Mouse (Mus musculus) heart, postnatal 36 days (tissue): ENCODE data around the gene B3galt1. TPM values are rescaled to one million over a fixed set of nuclear protein-coding genes. Genes with fewer than 3 reads are reported as not detected.

Experiments used
- DNase-seq, 2 experiments: peaks; one replicate each; pipeline ENCODE4 v3.0.0; 2021 to 2022
- intact Hi-C: fragments of 180-260 bp; cut with DNase I; formaldehyde crosslinking; loops from one replicate; pipeline ENCODE4 v1.15.1; 2025
- total RNA-seq, 2 experiments: library from RNA; stranded (reverse); gene quantifications; 2 replicates each; pipeline ENCODE4 v1.2.3; 2021

Gene B3galt1
- total RNA-seq: 1 to 10 TPM; 1.4 to 3.5 TPM

- intact Hi-C loops: loop anchor here (5.0 kb wide), 2 partner anchors 62 to 107 kb away; no protein-coding TSS in a partner anchor
- DNase-seq: peak; percentile 76 to 83
Observed at GRCm38 (mm10) chr2:67565480-67566331, at the start of gene B3galt1. B3galt1 (plus strand) TSS chr2:67565871.

DNA sequence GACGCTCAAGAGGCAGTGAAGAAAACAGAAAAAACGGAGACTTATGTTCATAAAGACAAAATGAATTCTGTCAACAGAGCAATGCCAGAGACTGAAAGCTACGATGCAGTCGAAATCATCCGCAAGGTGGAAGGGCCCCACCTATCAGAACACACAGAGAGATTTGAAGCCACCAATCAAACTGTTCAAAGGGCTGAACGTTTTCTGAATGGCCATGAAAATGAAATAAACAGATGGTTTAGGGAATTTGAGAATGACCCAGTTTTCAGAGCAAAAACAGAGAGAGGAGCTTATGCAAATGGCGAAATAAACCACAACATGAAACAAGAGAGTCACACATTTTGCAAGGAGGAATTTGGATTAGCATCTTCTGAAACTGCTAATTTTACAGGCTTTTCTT lies 49.3 kb upstream of the B3galt1 start:
- DNase-seq: no peak
- intact Hi-C loops: no loop called here

GRCm38 (mm10) chr2:67535347-67535746 lies 30.3 kb upstream of the B3galt1 start:
- no peak for DNase-seq

GRCm38 (mm10) chr2:67539426-67539825 lies 26.2 kb upstream of the B3galt1 start:
- intact Hi-C loops: loop anchor here (5.0 kb wide), 1 partner anchor 813 kb away; no protein-coding TSS in a partner anchor
- DNase-seq: no peak

More at GRCm38 (mm10) chr2:67535347-67535746, 30.3 kb upstream of the B3galt1 start:
- intact Hi-C loops: loop anchor here (5.0 kb wide), 1 partner anchor 817 kb away; no protein-coding TSS in a partner anchor

GRCm38 (mm10) chr2:67541957-67542696 lies 23.5 kb upstream of the B3galt1 start:
- intact Hi-C loops: no loop called here
- DNase-seq: no peak

DNA sequence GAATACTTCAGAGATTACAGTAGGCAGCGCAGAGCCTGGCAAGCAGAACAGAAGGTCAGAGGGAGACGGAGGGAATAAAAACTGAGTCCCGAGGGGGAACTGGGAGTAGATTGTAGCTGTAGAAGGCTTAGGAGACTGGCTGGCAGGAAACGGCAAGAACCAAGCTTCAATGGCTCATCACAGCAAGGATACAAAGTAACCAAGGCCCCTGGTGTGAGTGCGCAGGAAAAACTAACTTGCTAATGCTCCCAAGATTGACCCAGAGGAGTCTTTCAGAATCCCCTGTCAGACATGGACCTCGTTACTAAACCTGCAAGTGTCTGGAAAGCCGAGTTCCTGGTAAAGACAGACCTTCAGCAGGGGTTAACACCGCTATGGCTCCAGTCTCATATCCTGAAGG lies 21.2 kb upstream of the B3galt1 start:
- DNase-seq: no peak
- intact Hi-C loops: no loop called here

GRCm38 (mm10) chr2:67564851-67565479 lies 706 bp upstream of the B3galt1 start:
- intact Hi-C loops: loop anchor here (5.0 kb wide), 2 partner anchors 62 to 107 kb away; no protein-coding TSS in a partner anchor
- DNase-seq: peak; percentile 35 to 40

DNA sequence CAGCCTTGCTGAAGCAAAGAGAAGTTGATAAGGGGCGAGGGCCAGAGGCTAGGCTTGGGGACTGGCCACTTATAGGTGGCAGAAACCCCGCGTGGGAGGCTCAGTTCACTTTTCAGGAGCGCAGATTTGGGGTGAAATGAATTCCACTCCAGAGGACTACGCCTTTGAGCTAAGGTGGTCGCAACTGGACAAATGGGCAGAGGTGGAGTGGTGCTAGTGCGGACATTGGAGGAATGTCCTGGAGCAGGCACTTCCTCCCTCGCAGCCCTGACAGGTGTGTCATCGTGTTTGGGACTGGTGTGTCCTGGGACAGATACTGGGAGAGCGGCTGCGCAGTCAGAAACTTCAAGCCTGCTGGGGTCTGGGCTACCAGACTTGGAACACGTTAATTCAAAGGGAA lies 895 bp downstream of the B3galt1 start:
- DNase-seq: peak in 1 of 2 experiments; percentile 5
- intact Hi-C loops: loop anchor here (5.0 kb wide), 2 partner anchors 61 to 106 kb away; no protein-coding TSS in a partner anchor

GRCm38 (mm10) chr2:67567141-67567680 lies 1.5 kb downstream of the B3galt1 start:
- DNase-seq: peak in 1 of 2 experiments; percentile 3
- intact Hi-C loops: loop anchor here (5.0 kb wide), 2 partner anchors 60 to 105 kb away; no protein-coding TSS in a partner anchor

DNA sequence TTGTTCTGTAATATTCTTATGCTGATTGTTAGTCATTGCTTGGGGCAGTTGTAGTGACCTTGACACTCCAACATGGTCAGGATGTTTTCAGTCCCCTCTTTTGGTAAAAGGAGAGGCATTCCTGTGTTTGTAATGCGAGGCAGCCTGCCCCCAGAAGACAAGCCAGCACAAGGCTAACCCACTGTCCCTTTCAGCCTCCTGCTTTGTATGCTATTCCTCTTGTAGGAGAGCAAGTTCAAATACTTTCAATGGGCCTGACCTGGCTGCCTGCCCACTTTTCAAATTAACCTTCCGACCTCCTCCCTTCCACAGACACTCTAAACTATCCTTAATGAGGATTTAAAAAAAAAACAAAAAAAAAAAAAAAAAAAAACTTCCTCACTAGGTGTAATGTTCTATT lies 11.0 kb downstream of the B3galt1 start:
- intact Hi-C loops: no loop called here

GRCm38 (mm10) chr2:67583091-67583490 lies 17.4 kb downstream of the B3galt1 start:
- intact Hi-C loops: no loop called here
- DNase-seq: no peak

More for the DNA sequence above, 11.0 kb downstream of the B3galt1 start:
- DNase-seq: no peak

- intact Hi-C loops: no loop called here
- DNase-seq: no peak
Observed at GRCm38 (mm10) chr2:67590408-67590807, 24.7 kb downstream of the B3galt1 start.

DNA sequence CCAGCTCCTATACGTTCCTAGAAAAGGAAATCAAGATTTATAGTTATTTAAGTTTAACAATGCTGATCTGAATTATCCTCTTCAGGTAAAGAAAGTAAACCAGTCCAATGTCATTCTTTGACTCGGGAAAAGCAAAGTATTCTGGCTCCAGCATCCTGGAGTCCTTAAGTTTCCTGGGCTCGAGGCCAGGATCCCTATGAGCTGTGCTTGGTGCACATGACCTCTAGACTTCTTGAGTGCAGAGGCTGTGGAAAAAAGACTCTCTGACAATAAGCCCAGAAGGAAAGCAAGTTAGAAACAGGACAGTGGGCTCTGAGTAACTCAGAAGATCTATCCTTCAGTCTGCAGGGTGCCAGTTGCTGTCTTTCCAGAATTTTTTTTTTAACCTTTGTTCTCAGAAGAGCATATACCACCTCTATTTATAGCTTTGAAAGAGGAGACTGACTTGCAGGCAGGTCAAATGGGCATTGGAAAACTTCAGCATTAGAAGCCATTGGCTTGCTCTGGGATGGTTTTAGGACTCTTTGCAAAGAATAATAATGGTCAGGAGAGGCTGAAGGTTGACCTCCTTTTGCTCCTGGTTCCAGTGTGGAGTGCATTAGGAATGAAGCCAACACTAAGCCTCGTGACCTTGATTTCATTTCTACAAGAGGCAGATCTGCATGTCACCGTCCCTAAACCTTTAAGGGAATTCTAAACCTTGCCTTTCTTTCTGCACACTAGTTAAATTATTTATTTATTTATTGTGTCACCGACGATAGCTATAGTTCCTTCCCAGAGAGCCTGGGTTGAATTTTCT lies 26.4 kb downstream of the B3galt1 start:
- DNase-seq: peak; percentile 34 to 39
- intact Hi-C loops: no loop called here

DNA sequence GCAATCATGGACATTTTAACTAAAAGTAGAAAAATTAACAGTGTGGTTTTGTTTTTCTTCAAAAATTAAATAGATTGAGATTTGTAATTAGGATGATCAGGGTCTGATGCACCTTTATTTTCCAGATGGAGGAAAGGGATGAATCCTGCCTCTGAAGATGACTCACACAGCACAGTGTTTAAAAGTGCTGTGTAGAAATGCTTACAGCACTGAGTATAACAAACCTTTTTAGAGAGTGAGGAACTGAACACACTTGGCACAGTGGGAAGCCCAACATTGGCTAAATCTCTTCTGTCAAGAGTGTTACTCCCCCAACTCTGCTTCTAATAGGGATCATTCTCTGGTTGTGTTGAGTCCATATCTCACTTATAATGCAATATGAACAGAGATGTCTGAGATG lies 57.2 kb downstream of the B3galt1 start:
- intact Hi-C loops: no loop called here
- no peak for DNase-seq

- intact Hi-C loops: loop anchor here (5.0 kb wide), 1 partner anchor 60 kb away; the partner anchor contains the start of gene B3galt1
- DNase-seq: peak; percentile 2 to 5
Observed at GRCm38 (mm10) chr2:67627667-67628066, 62.0 kb downstream of the B3galt1 start.

DNA sequence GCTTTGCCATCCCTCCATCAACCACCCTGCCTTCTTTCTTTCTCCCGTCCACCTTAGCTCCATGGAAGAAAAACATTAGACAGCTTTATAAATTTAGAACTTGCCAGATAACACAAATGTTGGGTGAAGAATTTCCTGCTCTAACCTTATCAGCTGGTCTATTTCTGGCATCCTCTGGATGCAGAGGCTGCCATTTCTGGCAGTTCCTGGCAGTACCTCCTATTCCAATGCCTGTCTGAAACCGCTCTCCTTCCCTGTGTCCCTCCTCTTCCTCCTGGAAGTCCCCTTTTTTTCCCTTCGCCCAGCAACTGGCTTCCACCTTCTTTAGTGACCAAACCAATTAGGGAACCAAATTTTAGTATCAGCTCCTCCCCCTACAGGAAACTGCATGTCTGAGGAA lies 62.6 kb downstream of the B3galt1 start:
- DNase-seq: peak; percentile 20 to 30
- intact Hi-C loops: loop anchor here (5.0 kb wide), 1 partner anchor 61 kb away; the partner anchor contains the start of gene B3galt1

GRCm38 (mm10) chr2:67654847-67655246 lies 89.2 kb downstream of the B3galt1 start:
- intact Hi-C loops: no loop called here
- no peak for DNase-seq

DNA sequence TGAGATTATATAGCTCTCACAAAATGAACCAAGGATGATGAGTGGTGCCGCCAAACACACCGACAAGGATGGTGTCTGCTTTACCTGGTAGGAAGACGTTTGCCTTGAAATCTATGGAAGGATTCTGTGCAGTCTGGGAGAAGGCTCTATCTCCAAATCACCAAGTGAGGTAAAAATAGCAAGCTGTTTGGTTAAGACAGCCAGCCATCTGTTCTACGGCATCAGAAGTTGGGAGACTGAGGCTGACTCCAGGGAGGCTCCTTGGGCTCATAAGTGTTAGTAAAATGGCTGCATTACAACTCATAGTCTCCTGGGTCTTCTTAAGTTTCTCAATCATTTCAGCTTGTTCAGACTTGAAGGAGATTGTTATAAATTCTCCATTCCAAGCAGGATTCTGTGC lies 91.7 kb downstream of the B3galt1 start:
- intact Hi-C loops: no loop called here
- DNase-seq: no peak

GRCm38 (mm10) chr2:67658091-67658490 lies 92.4 kb downstream of the B3galt1 start:
- intact Hi-C loops: no loop called here
- no peak for DNase-seq
